Mouse (Mus musculus) induced T-regulatory cell, adult 2 months (primary cell): ENCODE results near the gene Pknox2.

Experiments
- DNase-seq: peaks from one replicate; pipeline ENCODE4 v3.0.0-alpha.2; 2012; ENCODE audit warnings: low read depth

Pknox2 gene

DNA sequence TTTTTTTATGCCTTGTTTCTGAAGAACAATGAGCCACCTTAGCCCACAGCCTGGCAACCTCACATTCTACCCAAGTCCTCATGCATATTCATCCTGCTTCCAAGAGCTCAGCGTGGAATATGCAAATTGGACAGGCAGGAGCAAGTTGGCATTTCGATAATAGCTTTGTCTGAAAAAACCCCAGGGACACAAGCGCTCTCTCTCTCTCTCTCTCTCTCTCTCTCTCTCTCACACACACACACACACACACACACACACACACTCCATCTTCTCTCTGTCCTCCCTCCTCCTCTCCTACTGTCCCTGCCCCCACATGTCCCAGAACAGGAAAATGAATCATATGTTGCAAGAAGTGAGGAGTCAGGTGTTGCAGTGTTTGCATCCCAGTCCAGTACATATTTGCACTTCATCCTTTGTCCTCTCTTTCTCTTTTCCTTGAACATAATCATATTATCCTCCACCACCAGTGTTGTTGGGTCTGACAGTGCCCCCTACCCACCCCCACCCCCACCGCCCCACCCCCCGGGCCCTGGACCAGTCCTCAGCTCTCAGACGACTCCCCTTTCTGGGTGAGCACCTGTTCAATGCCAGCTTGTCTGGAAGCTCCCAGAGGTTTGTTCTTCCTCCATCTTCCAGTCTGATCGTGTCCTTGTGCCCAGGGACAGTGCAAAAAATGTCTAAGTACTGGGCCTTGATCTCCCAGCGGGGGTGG lies 265.0 kb downstream of the Pknox2 start:
- DNase-seq = no peak

DNA sequence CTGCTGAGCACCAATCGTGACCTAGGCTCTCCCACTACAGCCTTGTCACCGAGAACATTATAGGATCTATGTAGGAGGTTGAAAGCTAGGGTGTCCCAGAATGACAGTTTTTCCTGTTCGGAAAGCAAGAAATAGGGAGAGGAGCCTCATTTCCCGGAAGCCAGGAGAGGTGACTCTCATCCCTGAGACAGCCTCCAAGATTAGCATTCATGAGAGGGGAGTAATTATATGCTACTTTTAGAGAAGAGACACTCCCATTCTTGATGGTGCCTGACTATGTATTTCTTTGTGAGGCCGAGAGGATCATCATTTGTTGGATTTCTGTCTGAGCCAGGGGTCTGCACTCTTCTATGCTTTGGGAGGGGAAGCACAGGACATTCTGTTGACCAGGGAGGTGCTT lies 265.6 kb downstream of the Pknox2 start:
- no peak for DNase-seq

DNA sequence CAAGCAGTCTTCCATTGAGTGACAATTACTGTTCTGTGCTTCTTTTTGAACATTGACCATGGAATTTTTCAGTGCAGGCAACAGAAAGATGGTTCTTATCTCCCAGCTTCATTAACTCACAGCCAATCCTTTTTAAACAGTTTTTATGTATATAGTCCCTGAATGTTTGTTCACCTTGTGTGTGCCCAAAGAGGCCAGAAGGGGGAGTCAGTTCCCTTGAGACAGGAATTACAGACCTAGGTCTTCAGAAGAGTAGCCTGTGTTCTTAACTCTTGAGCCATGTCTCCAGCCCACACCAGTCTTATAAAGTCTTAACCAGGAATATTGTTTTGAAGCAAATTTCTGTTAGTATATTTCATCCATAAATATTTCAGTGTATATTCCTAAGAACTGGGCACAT lies 270.4 kb downstream of the Pknox2 start:
- DNase-seq = no peak

DNA sequence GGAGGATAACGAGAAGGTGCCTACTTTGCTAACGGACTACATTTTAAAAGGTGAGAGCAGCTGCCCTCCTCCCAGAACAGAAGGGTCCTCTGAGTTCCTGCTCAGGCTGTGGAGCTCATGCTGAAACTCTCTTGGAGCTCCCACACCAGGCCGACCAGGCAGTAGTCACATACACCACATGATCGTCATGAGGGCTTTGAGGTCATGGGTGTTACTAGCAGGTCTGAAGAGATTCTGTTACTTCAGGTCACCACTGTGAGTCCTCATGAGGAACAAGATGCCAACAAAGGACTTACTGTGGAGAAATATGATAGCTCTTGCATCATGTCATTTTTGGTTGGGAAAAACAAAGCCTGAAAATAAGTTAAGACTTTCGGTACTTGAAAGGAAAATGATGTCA lies 270.9 kb downstream of the Pknox2 start:
- no peak for DNase-seq

DNA sequence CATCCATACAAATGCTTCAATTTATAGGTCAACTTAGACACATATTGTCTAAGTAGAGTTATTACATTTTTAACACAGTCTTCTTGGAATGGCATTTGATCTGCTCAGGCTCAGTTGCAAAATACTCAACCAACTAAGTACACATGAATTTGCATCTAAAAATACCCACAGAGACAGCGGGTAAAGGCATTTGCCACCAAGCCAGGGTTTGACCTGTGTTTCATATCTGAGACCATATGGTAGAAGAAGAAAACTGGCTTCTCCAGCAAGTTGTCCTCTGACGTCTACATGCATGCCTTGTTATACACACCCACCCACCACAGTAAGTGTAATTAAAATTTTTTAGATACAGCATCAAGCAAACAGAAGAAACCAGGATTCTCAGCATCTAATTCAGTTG lies 273.4 kb downstream of the Pknox2 start:
- DNase-seq = no peak

DNA sequence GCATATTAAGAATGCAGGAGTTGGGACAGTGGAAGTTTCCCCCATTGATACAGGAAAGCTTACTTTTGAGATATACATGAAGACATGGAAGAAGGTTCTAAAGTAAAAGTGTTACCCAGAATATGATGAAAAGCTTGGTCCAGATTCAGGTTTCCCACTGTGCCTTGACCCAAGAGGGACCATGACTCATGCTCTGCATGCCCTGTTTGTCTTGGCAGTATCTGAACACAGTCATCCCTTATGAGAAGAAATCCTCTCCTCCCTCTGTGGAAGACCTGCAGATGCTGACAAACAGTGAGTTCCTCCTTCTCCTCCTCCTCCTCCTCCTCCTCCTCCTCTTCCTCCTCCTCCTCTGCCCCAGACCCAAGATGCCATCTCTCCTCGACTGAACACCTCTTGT lies 276.9 kb downstream of the Pknox2 start:
- DNase-seq = no peak

DNA sequence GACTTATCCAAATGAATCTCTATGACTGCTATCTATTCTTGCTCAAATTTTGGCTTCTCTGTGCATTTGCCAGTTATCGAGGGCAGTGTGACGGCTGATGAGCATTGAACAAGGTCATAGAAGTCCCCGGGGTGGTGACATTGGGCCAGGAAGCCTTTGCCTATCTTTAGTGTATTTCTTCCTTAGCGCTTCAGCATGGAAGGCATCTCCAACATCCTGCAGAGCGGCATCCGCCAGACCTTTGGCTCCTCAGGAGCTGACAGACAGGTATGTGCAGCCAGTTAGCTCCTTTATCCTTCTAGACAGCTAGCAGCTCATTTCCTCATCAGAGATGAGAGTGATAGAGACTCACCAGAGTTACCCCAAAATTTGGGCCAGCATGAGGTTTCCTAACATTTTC lies 278.5 kb downstream of the Pknox2 start:
- no peak for DNase-seq

DNA sequence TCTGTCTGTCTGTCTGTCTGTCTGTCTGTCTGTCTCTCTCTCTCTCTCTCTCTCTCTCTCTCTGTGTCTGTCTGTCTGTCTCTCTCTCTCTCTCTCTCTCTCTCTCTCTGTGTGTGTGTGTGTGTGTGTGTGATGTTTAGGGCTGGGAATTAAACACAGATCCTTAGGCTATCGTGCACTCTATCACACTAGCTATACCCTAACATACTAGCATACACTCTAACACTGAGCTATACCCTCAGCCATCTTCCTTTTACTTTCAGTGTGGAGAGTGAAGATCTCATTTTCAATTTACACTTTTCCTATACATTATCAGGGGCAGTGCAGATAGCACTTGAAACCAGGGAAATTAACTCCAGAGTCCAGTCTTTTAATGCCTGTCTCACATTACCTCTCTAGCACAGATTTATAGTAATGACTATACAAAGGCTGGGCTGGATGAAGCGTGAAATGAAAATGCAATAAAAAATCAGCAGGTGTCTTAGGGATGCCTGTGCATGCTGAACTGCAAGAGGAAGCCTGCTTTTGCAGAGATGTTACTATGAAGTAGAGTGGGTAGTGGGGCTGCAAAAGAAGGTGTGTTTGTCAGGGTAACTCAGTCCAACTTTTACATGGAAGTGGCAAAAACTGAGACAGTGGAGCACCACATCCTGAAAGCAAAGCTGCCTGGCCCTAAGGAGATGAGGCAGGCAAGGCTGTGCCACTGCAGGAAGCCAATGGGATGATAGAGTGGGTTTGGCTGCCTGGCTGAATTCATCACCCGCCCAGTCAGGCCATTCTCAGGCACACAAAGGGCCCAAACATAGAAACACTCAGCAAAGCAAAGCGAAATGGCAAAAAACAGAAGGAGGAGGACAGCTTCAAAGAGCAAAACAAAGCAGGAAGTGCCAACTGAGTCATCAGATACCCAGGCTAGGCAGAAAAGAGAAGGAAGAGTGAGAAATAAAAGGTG lies 282.1 kb downstream of the Pknox2 start:
- no peak for DNase-seq

DNA sequence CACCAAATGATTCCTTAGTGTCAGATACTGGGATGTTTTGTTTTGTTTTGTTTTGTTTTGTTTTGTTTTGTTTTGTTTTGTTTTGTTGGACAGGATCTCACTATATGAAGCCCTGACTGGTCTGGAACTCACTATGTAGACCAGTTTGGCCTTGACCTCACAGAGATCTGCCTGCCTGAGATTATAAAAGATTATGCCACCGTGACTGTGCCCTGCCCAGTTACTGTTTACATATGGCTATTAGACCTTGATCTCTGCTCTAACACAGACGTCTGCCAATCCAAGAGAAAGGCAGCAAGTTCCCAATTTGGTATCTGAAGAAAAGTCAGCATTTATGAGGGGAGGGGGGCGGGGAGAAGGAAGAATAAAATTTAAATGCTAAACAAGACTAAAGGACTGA lies 283.5 kb downstream of the Pknox2 start:
- no peak for DNase-seq

DNA sequence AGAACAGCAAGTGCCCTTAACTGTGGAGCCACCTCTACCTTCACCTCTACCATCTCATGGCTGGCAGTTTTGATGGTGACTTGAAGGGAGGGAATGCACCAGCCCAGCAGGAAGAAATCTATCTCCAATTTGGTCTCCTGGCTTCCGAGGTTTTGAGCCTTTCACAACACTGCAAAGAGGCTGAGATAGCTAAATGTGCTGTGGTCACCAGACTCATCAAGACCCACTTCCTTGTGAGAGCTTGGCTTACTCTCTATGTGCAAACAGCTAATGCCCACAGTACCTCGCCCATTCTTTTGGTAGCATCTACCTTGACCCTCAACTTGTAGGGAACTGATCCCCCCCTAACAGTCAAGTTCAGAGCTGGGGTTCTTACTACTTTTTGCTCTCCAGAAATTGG lies 284.6 kb downstream of the Pknox2 start:
- DNase-seq = no peak

DNA sequence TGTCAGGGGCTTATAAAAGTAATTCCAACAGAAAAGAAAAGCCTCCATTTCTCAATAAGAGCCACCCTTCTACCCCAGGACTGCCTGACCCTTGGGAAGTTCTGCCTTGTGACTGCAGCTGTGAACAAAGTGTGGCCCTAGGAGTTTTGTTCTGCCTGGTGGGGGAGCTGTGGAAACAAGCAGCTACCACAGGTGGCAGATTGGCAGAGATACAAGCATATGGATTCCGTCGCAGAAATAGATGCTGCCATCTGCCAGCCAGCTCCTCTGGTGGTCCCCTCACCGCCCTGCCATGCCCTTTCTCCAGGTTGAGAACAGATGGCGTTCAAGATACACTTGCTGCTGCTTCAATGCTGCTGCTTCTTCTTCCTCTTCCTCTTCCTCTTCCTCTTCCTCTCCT lies 288.5 kb downstream of the Pknox2 start:
- DNase-seq = no peak

DNA sequence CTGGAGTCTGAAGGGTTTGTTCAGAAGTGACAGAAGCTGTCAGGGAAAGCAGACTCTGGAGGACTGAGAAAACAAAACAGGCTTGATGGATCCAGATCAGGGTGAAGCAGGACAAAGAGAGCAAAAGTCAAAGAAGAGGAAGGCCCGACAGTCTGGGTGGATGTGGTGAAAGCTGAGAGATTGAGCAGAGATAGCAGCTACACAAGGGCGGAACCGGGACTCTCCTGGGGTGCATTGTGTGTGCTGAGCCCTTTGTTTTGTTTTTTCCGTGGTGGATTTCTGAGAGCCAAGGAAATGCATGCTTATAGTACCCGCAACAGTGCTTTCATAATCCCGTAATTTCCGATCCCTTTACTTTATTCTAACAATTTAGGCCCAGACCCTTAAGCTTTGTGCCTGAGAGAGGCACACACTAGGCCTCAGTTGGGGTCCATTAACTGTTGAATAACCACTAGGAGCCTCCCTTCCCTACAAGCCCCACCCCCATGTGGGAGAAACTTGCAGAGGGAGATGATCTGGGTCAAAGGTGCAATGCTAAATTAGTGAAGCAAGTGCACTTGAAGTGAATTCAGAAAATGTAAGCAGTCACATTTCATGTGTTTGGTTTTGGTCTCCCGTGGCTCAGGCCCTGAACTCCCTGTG lies 289.6 kb downstream of the Pknox2 start:
- DNase-seq = peak; percentile 11

DNA sequence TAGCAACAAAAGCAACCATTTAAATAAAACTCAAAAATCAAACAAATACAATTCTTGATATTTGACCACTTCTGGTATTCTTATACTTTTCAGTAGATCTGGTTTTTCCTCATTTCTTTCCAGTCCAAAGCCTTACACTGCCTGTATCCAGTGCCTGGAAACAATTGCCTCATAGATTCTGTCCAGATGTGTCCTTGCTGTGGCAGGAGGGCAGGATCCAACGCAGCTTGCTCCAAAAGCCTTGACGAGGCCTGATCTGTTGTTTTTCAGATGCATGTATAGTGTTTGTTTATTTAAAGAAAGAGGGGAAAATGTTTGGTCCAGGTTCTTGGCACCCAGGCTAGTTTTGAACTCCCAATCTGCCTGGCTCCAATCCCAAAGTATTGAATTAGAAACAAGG lies 290.9 kb downstream of the Pknox2 start:
- no peak for DNase-seq

DNA sequence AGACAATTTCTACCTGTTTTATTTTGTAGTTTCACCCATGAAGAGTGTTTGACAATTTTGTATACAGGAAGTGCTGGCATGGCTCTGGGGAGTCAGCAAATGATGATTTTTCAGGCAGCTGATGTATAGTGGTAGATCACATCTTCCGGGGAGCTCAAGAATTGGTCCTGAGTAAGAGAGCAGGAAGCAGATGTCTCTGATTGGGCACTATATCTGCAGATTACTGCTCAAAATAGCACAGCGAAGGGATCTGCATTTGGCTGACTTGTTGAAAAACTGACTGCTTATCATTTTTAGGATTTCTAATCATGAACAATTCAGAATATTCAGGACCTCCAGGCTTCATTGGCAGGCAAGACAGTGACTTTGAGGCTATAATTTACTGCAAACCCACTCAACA lies 295.0 kb downstream of the Pknox2 start:
- DNase-seq = no peak

DNA sequence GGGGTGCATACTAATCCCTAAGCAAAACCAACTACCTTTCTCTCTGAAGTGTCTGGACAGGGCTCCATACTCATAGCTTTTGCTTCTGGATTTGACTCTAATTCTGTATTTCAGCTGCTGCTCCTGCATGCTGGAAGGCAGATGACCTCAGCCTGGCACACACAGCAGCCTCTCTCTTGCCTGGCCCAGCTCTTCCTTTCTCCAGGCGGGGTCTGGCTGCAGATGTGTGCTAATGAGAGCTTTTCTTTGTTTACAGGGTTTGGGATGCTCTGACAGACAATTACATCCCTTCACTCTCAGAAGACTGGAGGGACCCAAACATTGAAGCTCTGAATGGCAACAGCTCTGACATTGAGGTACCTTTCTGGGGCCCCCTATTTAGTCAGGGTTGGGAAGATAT lies 297.1 kb downstream of the Pknox2 start:
- DNase-seq = no peak

DNA sequence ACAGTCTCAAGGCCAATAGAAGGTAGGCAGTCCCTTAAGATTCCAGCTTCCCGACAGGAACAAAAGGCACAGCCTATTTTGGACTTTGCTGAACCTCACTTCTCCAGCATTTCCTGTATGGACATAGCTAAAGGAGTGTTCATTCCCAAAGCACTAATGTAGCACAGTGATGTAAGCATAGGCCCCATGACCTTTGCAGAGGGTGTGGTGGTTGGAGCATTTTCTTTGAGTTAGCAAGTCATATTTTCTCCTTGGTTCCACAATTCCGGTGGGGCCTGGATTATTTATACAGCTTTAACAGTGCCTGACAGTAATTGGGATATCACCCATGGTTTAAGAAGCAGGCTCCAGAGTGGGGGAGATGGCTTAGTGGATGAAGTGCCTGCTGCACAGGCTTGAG lies 298.5 kb downstream of the Pknox2 start:
- DNase-seq = no peak

DNA sequence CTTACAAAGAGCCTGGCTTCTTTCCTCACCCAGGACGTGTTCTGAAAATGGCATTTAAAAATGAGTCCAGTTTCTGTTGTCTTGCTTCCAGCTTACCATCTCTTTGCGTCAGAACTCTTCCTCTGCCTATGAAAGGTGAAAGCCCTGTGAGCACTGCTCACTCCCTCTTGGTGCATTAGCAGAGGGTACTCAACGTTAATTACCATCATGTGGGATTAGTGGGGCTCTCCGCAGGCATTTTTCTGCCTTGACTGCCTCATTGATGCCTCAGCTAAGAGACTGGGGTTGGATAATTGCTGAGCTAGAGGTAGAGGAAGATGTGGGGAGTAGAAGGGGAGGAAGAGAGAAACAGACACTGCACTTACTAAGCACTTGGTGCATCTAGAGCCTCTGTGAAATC lies 300.9 kb downstream of the Pknox2 start:
- DNase-seq = no peak
